Mouse (Mus musculus) 416B (cell line): ENCODE data around the gene Kif20b.

Experiments used
- DNase-seq: peaks from one replicate; pipeline ENCODE4 v3.0.0; 2011; ENCODE audit warnings: low read depth

Gene Kif20b

GRCm38 (mm10) chr19:34920066-34920465 is 2.1 kb upstream of the Kif20b start:
- no peak for DNase-seq

GRCm38 (mm10) chr19:34920531-34920930 is 1.6 kb upstream of the Kif20b start:
- no peak for DNase-seq

- peak; percentile 81 for DNase-seq
Measured at GRCm38 (mm10) chr19:34921253-34921651, 909 bp upstream of the Kif20b start.

- no peak for DNase-seq
Measured at GRCm38 (mm10) chr19:34922603-34922963, 422 bp downstream of the Kif20b start.

GRCm38 (mm10) chr19:34947206-34947605 is 25.0 kb downstream of the Kif20b start:
- no peak for DNase-seq

- peak; percentile 25 for DNase-seq
Measured at GRCm38 (mm10) chr19:34953842-34954541, 31.8 kb downstream of the Kif20b start.

GRCm38 (mm10) chr19:34959369-34959768 is 37.2 kb downstream of the Kif20b start:
- DNase-seq, result peak; percentile 95

GRCm38 (mm10) chr19:34984742-34985141 is 62.6 kb downstream of the Kif20b start:
- no peak for DNase-seq

- no peak for DNase-seq
Measured at GRCm38 (mm10) chr19:34990443-34990842, 68.3 kb downstream of the Kif20b start.

GRCm38 (mm10) chr19:34992969-34993527 is 70.9 kb downstream of the Kif20b start:
- DNase-seq, result peak; percentile 59

GRCm38 (mm10) chr19:35015058-35015457 is 92.9 kb downstream of the Kif20b start:
- DNase-seq, result no peak

GRCm38 (mm10) chr19:35017474-35018208 is 95.5 kb downstream of the Kif20b start:
- DNase-seq, result no peak

GRCm38 (mm10) chr19:35018209-35018581 is 96.0 kb downstream of the Kif20b start:
- DNase-seq, result no peak
